Mouse (Mus musculus): ENCODE measurements around the gene Bsx.

DNA sequence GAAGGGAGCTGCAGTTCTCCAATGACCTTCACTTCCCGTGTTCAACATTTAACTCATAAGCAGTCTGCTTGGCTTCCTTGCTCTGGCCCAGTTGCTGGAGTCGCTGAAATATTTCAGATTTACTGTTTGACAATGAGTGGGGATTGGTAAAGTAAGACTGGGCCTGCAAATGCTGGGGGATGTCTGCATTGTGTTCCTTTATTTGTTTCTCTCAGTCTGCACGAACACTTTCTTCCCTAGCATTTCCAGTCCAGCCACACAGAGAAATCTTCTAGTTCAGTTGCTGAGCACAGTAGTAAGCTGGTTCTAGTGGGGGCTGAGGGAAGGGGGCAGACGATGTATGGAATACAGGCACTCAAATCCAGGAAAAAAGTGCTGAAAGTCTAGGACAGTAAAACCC, 1.0 kb downstream of the Bsx start:
- TF ChIP-seq CTCF (IDR thresholded peaks at IDR 0.05; ENCODE audit: control insufficient read depth, insufficient read depth, low read length) (no peak), POLR2A (IDR thresholded peaks at IDR 0.05; ENCODE audit: borderline replicate concordance, control insufficient read depth, low read depth, low read length) (no peak)

Measured in bone marrow, adult 2 months (tissue).